Mouse (Mus musculus) cerebellum, adult (tissue): Measurements from ENCODE around the gene Plekhh2.

ENCODE experiments used
- ATAC-seq: cut with Nextera tagmentation; 2 replicates; pipeline ENCODE4 v1.9.2; 2017; ENCODE audit warnings: mild to moderate bottlenecking, moderate library complexity, mixed read lengths; ENCODE audit not compliant: insufficient number of reproducible peaks, low FRiP score, low TSS enrichment

The Plekhh2 gene

GRCm38 (mm10) chr17:84601805-84602204 lies 90.1 kb downstream of the Plekhh2 start:
- ATAC-seq: peak; percentile 91

GRCm38 (mm10) chr17:84603202-84603627 lies 91.5 kb downstream of the Plekhh2 start:
- ATAC-seq: no peak

- no peak for ATAC-seq
Observed at GRCm38 (mm10) chr17:84603709-84604420, 92.2 kb downstream of the Plekhh2 start.

GRCm38 (mm10) chr17:84606976-84607375 lies 95.3 kb downstream of the Plekhh2 start:
- no peak for ATAC-seq

- ATAC-seq: no peak
Observed at GRCm38 (mm10) chr17:84607617-84608016, 95.9 kb downstream of the Plekhh2 start.

GRCm38 (mm10) chr17:84608606-84609005 lies 96.9 kb downstream of the Plekhh2 start:
- no peak for ATAC-seq

- no peak for ATAC-seq
Observed at GRCm38 (mm10) chr17:84611500-84611899, 99.8 kb downstream of the Plekhh2 start.

GRCm38 (mm10) chr17:84611971-84612370 lies 100.3 kb downstream of the Plekhh2 start:
- ATAC-seq: no peak

GRCm38 (mm10) chr17:84615811-84616210 lies 104.1 kb downstream of the Plekhh2 start:
- no peak for ATAC-seq

- ATAC-seq: no peak
Observed at GRCm38 (mm10) chr17:84616526-84617074, 104.9 kb downstream of the Plekhh2 start.

GRCm38 (mm10) chr17:84617953-84618352 lies 106.3 kb downstream of the Plekhh2 start:
- no peak for ATAC-seq

- ATAC-seq: no peak
Observed at GRCm38 (mm10) chr17:84619112-84619511, 107.4 kb downstream of the Plekhh2 start.

- ATAC-seq: no peak
Observed at GRCm38 (mm10) chr17:84620076-84620475, 108.4 kb downstream of the Plekhh2 start.

GRCm38 (mm10) chr17:84620610-84621009 lies 108.9 kb downstream of the Plekhh2 start:
- no peak for ATAC-seq

GRCm38 (mm10) chr17:84621209-84621608 lies 109.5 kb downstream of the Plekhh2 start:
- ATAC-seq: no peak

GRCm38 (mm10) chr17:84622028-84622427 lies 110.3 kb downstream of the Plekhh2 start:
- no peak for ATAC-seq

GRCm38 (mm10) chr17:84622873-84623272 lies 111.2 kb downstream of the Plekhh2 start:
- no peak for ATAC-seq

GRCm38 (mm10) chr17:84626276-84626856 lies 114.7 kb downstream of the Plekhh2 start, which contains the start of gene Dync2li1:
Gene Dync2li1 (plus strand): TSS chr17:84626496.
- ATAC-seq: peak; percentile 100

- 0 out of 2 replicates have a peak, but pooled peaks have one; percentile 10 for ATAC-seq
Observed at GRCm38 (mm10) chr17:84626857-84627305, 115.2 kb downstream of the Plekhh2 start.

GRCm38 (mm10) chr17:84627721-84628120 lies 116.0 kb downstream of the Plekhh2 start:
- ATAC-seq: no peak

- ATAC-seq: no peak
Observed at GRCm38 (mm10) chr17:84628611-84629010, 116.9 kb downstream of the Plekhh2 start.
